Comparison of ENCODE assay signal across 8 mouse cellular contexts in genomic region chr15:79892213-79892541, GRCm38 (mm10). TPM values are rescaled to one million over a fixed set of nuclear protein-coding genes. Genes with fewer than 3 reads are reported as not detected.
DNase-seq lines count a peak whose midpoint lies in the region; ATAC-seq and TF ChIP-seq lines count a peak whose summit lies in the region.

No protein-coding gene starts in this region.

- peak overlapping the region; percentile 67 to 96 for H3K4me3 ChIP-seq in MEL (ENCODE audit: control insufficient read depth in 1 of 2, insufficient read depth in 1 of 2, low read depth in 2 of 2, low read length in 2 of 2)
- H3K4me3 ChIP-seq in forebrain, embryonic 14.5 days (ENCODE audit: low read depth, low read length) = peak overlapping the region; percentile 30
- H3K4me3 ChIP-seq in limb, embryonic 11.5 days (ENCODE audit: low read depth, low read length) = peak overlapping the region; percentile 32
- peak overlapping the region; percentile 53 for H3K4me3 ChIP-seq in midbrain, embryonic 10.5 days

- peak; percentile 75 for ATAC-seq in forebrain, embryonic 14.5 days
- ATAC-seq in hematopoietic stem cell, adult 5-6 weeks (replicated peaks in 1 of 2; ENCODE audit: insufficient read depth in 1 of 2, low FRiP score in 2 of 2, low TSS enrichment in 1 of 2, low read depth in 1 of 2, poor library complexity in 2 of 2, severe bottlenecking in 2 of 2) = peak; percentile 87 to 96
- 0 out of 2 replicates have a peak, but pooled peaks have one; percentile 39 for ATAC-seq in limb, embryonic 11.5 days (ENCODE audit: insufficient number of reproducible peaks, low FRiP score, low TSS enrichment, low read depth)

- peaks cover 0 to 14% of the 10 kb centered on the region in 2 experiments; a peak in 2 of 4 replicates for H3K36me3 ChIP-seq in MEL (ENCODE audit: control insufficient read depth in 1 of 2, insufficient read depth in 2 of 2, low read length in 2 of 2)
- no peaks in the 10 kb centered on the region for H3K36me3 ChIP-seq in forebrain, embryonic 14.5 days (ENCODE audit: control insufficient read depth, insufficient read depth, low read length)
- no peaks in the 10 kb centered on the region for H3K36me3 ChIP-seq in limb, embryonic 11.5 days (ENCODE audit: control insufficient read depth, insufficient read depth, low read length)
- no peaks in the 10 kb centered on the region for H3K36me3 ChIP-seq in midbrain, embryonic 10.5 days

- TF ChIP-seq EP300 in MEL (IDR thresholded peaks at IDR 0.05; ENCODE audit: low read depth in 1 of 2, low read length in 2 of 2) = no peak

- H3K9ac ChIP-seq in MEL (ENCODE audit: control insufficient read depth, low read depth, low read length, poor library complexity, severe bottlenecking) = peak overlapping the region; percentile 86
- H3K9ac ChIP-seq in forebrain, embryonic 14.5 days (ENCODE audit: low read length) = peak overlapping the region; percentile 59
- H3K9ac ChIP-seq in limb, embryonic 11.5 days (ENCODE audit: low read length) = peak overlapping the region; percentile 63

- DNase-seq in MEL (ENCODE audit: low read depth, low spot score) = peak; percentile 86
- DNase-seq in adrenal gland, postnatal 25 days = peak; percentile 71
- DNase-seq in forebrain, embryonic 14.5 days (ENCODE audit: low spot score) = peak; percentile 72
- peak; percentile 58 for DNase-seq in limb, embryonic 11.5 days (ENCODE audit: low spot score)
- DNase-seq in midbrain, embryonic 10.5 days (ENCODE audit: low spot score) = peak; percentile 46
- peak; percentile 89 to 90 for DNase-seq in spleen, postnatal 36 days (ENCODE audit: low spot score in 2 of 2)
- no peak for DNase-seq in cerebellum, adult 9-10 months

- peaks cover 5% of the 10 kb centered on the region for H3K79me2 ChIP-seq in MEL (ENCODE audit: control insufficient read depth, insufficient read depth, low read length, poor library complexity)

- no peak for TF ChIP-seq CTCF in MEL (IDR thresholded peaks at IDR 0.05 in 2 of 3, conservative IDR thresholded peaks at IDR 0.05 in 1 of 3; ENCODE audit: control insufficient read depth in 1 of 3, insufficient read depth in 1 of 3, low read depth in 2 of 3, low read length in 3 of 3, poor library complexity in 1 of 3, severe bottlenecking in 1 of 3)

- peak; percentile 53 to 73; a peak in 3 of 4 replicates for TF ChIP-seq POLR2A in MEL (IDR thresholded peaks at IDR 0.05; ENCODE audit: control insufficient read depth in 1 of 2, insufficient read depth in 1 of 2, low read depth in 1 of 2, low read length in 2 of 2, poor library complexity in 1 of 2)

- no peaks in the 10 kb centered on the region for H3K9me3 ChIP-seq in MEL (replicated peaks; ENCODE audit: insufficient read depth, low read length)
- no peaks in the 10 kb centered on the region for H3K9me3 ChIP-seq in forebrain, embryonic 14.5 days (replicated peaks; ENCODE audit: control insufficient read depth, low read length)
- no peaks in the 10 kb centered on the region for H3K9me3 ChIP-seq in limb, embryonic 11.5 days (ENCODE audit: control insufficient read depth, low read length)
- H3K9me3 ChIP-seq in midbrain, embryonic 10.5 days (replicated peaks) = no peaks in the 10 kb centered on the region

- no peak for TF ChIP-seq RAD21 in MEL (IDR thresholded peaks at IDR 0.05; ENCODE audit: low read depth, low read length)

- no peaks in the 10 kb centered on the region for H3K27me3 ChIP-seq in MEL (ENCODE audit: control insufficient read depth in 1 of 2, insufficient read depth in 2 of 2, low read length in 2 of 2)
- H3K27me3 ChIP-seq in forebrain, embryonic 14.5 days (replicated peaks; ENCODE audit: control insufficient read depth, insufficient read depth, low read length) = no peaks in the 10 kb centered on the region
- H3K27me3 ChIP-seq in limb, embryonic 11.5 days (ENCODE audit: control insufficient read depth, insufficient read depth, low read length) = peaks cover 4% of the 10 kb centered on the region; the same call in 1 of the 2 replicates
- peaks cover 33% of the 10 kb centered on the region for H3K27me3 ChIP-seq in midbrain, embryonic 10.5 days (ENCODE audit: low read depth, poor library complexity, severe bottlenecking)

- peak overlapping the region; percentile 59 for H3K4me2 ChIP-seq in forebrain, embryonic 14.5 days (ENCODE audit: low read length)
- H3K4me2 ChIP-seq in limb, embryonic 11.5 days (ENCODE audit: low read depth, severe bottlenecking) = peak overlapping the region; percentile 44

- H3K4me1 ChIP-seq in MEL (ENCODE audit: control insufficient read depth in 1 of 2, insufficient read depth in 2 of 2, low read length in 2 of 2) = peaks cover 4 to 17% of the 10 kb centered on the region in 2 experiments
- 0 out of 2 replicates have a peak, but pooled peaks cover 8% of the 10 kb centered on the region for H3K4me1 ChIP-seq in forebrain, embryonic 14.5 days (ENCODE audit: control insufficient read depth, insufficient read depth, low read length)
- no peaks in the 10 kb centered on the region for H3K4me1 ChIP-seq in limb, embryonic 11.5 days (ENCODE audit: control insufficient read depth, insufficient read depth, low read length)
- H3K4me1 ChIP-seq in midbrain, embryonic 10.5 days = peaks cover 15% of the 10 kb centered on the region

- peak overlapping the region; percentile 86 for H3K27ac ChIP-seq in MEL (ENCODE audit: control insufficient read depth, low read depth, low read length)
- H3K27ac ChIP-seq in forebrain, embryonic 14.5 days (ENCODE audit: low read depth, low read length) = no peak overlapping the region; the same call in 1 of the 2 replicates
- H3K27ac ChIP-seq in limb, embryonic 11.5 days (replicated peaks; ENCODE audit: low read depth, low read length) = no peak overlapping the region
- peak overlapping the region; percentile 67 for H3K27ac ChIP-seq in midbrain, embryonic 10.5 days (replicated peaks)

- WGBS in forebrain, embryonic 14.5 days = 0% methylated on average over 11 of the region's 12 CpGs
- WGBS in limb, embryonic 11.5 days = 2% methylated on average over 12 of the region's 12 CpGs
- WGBS in midbrain, embryonic 10.5 days = under 1% methylated on average over 12 of the region's 12 CpGs

TF ChIP-seq in MEL, 35 proteins besides CTCF, POLR2A, EP300 and RAD21 (continues in another document):
- TF ChIP-seq KAT2A (conservative IDR thresholded peaks at IDR 0.05; ENCODE audit: low read depth, low read length) (no peak), MAX (IDR thresholded peaks at IDR 0.05; ENCODE audit: low read length) (no peak), NELFE (IDR thresholded peaks at IDR 0.05; ENCODE audit: low read depth, low read length) (peak; percentile 82), GABPA (IDR thresholded peaks at IDR 0.05; ENCODE audit: low read depth, low read length) (no peak), POLR2AphosphoS5 (IDR thresholded peaks at IDR 0.05; ENCODE audit: borderline replicate concordance, low read depth, low read length) (no peak), USF2 (IDR thresholded peaks at IDR 0.05; ENCODE audit: borderline replicate concordance in 1 of 2, insufficient read depth in 1 of 2, low read depth in 1 of 2, low read length in 2 of 2) (no peak), RCOR1 (IDR thresholded peaks at IDR 0.05; ENCODE audit: low read depth, low read length) (no peak), UBTF (IDR thresholded peaks at IDR 0.05; ENCODE audit: borderline replicate concordance, insufficient read depth, low read depth, low read length) (no peak), MXI1 (IDR thresholded peaks at IDR 0.05; ENCODE audit: low read depth, low read length) (no peak), TCF12 (IDR thresholded peaks at IDR 0.05; ENCODE audit: low read depth, low read length) (peak; percentile 26; the same call in 1 of the 2 replicates), CHD1 (IDR thresholded peaks at IDR 0.05; ENCODE audit: low read depth, low read length) (no peak), BHLHE40 (IDR thresholded peaks at IDR 0.05; ENCODE audit: borderline replicate concordance, low read depth, low read length) (no peak), MEF2A (IDR thresholded peaks at IDR 0.05; ENCODE audit: extremely low read depth, insufficient replicate concordance, low read depth, low read length, poor library complexity, severe bottlenecking) (no peak), ZNF384 (IDR thresholded peaks at IDR 0.05; ENCODE audit: low read depth, low read length) (no peak), MAFK (IDR thresholded peaks at IDR 0.05; ENCODE audit: borderline replicate concordance, low read depth, low read length) (no peak)

RNA-seq across cellular contexts. Expression of gene Apobec3, which starts 0.7 kb away (rescaled TPM):
- 17.2 and 22.2 TPM in 2 replicates for total RNA-seq in MEL (2012; rRNA removed)
- 10 to 100 TPM in 1 of 2 experiments, not detected in 1; 38.6 TPM for polyA plus RNA-seq in MEL (2012; ENCODE audit: insufficient read depth in 1 of 2, insufficient read length in 2 of 2, low read depth in 1 of 2, low replicate concordance in 2 of 2, missing spikeins in 1 of 2)
- 17.5 and 25.0 TPM in 2 replicates for total RNA-seq in adrenal gland, postnatal 25 days (2021)
- polyA plus RNA-seq in forebrain, embryonic 14.5 days (2014; fragmentation: Nextera tagmentation; extraction: Ambion mirVana) = 4.8 and 5.6 TPM in 2 replicates
- 189 and 226 TPM in 2 replicates for total RNA-seq in hematopoietic stem cell, adult 5-6 weeks (2017)
- 9.7 and 11.8 TPM in 2 replicates for polyA plus RNA-seq in limb, embryonic 11.5 days (2014; fragmentation: Nextera tagmentation; extraction: Ambion mirVana)
- 6.2 and 8.5 TPM in 2 replicates for polyA plus RNA-seq in midbrain, embryonic 10.5 days (2016; fragmentation: Nextera tagmentation; extraction: Ambion mirVana)

RNA-seq across cellular contexts. Expression of gene Cbx6, which starts 57.7 kb away (rescaled TPM):
- 21.7 and 25.1 TPM in 2 replicates for total RNA-seq in MEL (2012; rRNA removed)
- 10 to 100 TPM in 1 of 2 experiments, not detected in 1; 43.6 TPM for polyA plus RNA-seq in MEL (2012; ENCODE audit: insufficient read depth in 1 of 2, insufficient read length in 2 of 2, low read depth in 1 of 2, low replicate concordance in 2 of 2, missing spikeins in 1 of 2)
- 55.3 and 73.0 TPM in 2 replicates for total RNA-seq in adrenal gland, postnatal 25 days (2021)
- 18.1 and 29.1 TPM in 2 replicates for polyA plus RNA-seq in forebrain, embryonic 14.5 days (2014; fragmentation: Nextera tagmentation; extraction: Ambion mirVana)
- 34.1 and 34.2 TPM in 2 replicates for total RNA-seq in hematopoietic stem cell, adult 5-6 weeks (2017)
- 11.1 and 12.5 TPM in 2 replicates for polyA plus RNA-seq in limb, embryonic 11.5 days (2014; fragmentation: Nextera tagmentation; extraction: Ambion mirVana)
- 24.0 and 30.4 TPM in 2 replicates for polyA plus RNA-seq in midbrain, embryonic 10.5 days (2016; fragmentation: Nextera tagmentation; extraction: Ambion mirVana)

RNA-seq across cellular contexts. Expression of gene Npcd, which starts 58.1 kb away (rescaled TPM):
- 0.23 TPM in 1 of 2 replicates, not detected in the other for total RNA-seq in MEL (2012; rRNA removed)
- not detected for polyA plus RNA-seq in MEL (2012; ENCODE audit: insufficient read depth in 1 of 2, insufficient read length in 2 of 2, low read depth in 1 of 2, low replicate concordance in 2 of 2, missing spikeins in 1 of 2)
- 1.7 and 2.6 TPM in 2 replicates for total RNA-seq in adrenal gland, postnatal 25 days (2021)
- not detected in 2 replicates for polyA plus RNA-seq in forebrain, embryonic 14.5 days (2014; fragmentation: Nextera tagmentation; extraction: Ambion mirVana)
- total RNA-seq in hematopoietic stem cell, adult 5-6 weeks (2017) = not detected in 2 replicates
- polyA plus RNA-seq in limb, embryonic 11.5 days (2014; fragmentation: Nextera tagmentation; extraction: Ambion mirVana) = 0.50 TPM in 1 of 2 replicates, not detected in the other
- polyA plus RNA-seq in midbrain, embryonic 10.5 days (2016; fragmentation: Nextera tagmentation; extraction: Ambion mirVana) = 0.16 TPM in 1 of 2 replicates, not detected in the other

Comparison
In these comparisons a context has a peak if more than half of its experiments do, and no peak if none do; other contexts are left out.
1. H3K27ac ChIP-seq: peak in MEL (single experiment) and midbrain, embryonic 10.5 days (single experiment); none in forebrain, embryonic 14.5 days (single experiment) and limb, embryonic 11.5 days (single experiment).
2. H3K4me3 ChIP-seq: peak in every context shown above with its lines; median percentile 82 in MEL; 53 in midbrain, embryonic 10.5 days; 32 in limb, embryonic 11.5 days; 30 in forebrain, embryonic 14.5 days.
3. ATAC-seq: peak in every context shown above with its lines; median percentile 92 in hematopoietic stem cell, adult 5-6 weeks; 75 in forebrain, embryonic 14.5 days; 39 in limb, embryonic 11.5 days.
4. Peak in every context shown above with its lines, with median percentiles within 50 percentile points of each other: H3K9ac ChIP-seq.